23 mouse cellular contexts compared by ENCODE assay signal in genomic region chr6:87796251-87796880, GRCm38 (mm10). TPM values are rescaled to one million over a fixed set of nuclear protein-coding genes. Genes with fewer than 3 reads are reported as not detected.
DNase-seq lines count a peak whose midpoint lies in the region; ATAC-seq lines count a peak whose summit lies in the region.
"Had no signal": no experiment of that assay in that cellular context is flagged by ENCODE, and none has a peak within 500 bp of the region (broad histone marks: within the 10 kb centered on the region; RNA-seq: fewer than 3 reads in every experiment).

No protein-coding gene starts in this region.

- H3K9me3 ChIP-seq in embryonic facial prominence, embryonic 12.5 days = no peaks in the 10 kb centered on the region
- no peaks in the 10 kb centered on the region for H3K9me3 ChIP-seq in embryonic facial prominence, embryonic 10.5 days
- no peaks in the 10 kb centered on the region for H3K9me3 ChIP-seq in liver, embryonic 11.5 days (ENCODE audit: control insufficient read depth, low read length)
- H3K9me3 ChIP-seq in kidney, embryonic 16.5 days (ENCODE audit: low read length) = no peaks in the 10 kb centered on the region
- H3K9me3 ChIP-seq: G1E; heart, embryonic 15.5 days; limb, embryonic 12.5 days had no signal

- no peaks in the 10 kb centered on the region for H3K4me1 ChIP-seq in embryonic facial prominence, embryonic 12.5 days
- H3K4me1 ChIP-seq in embryonic facial prominence, embryonic 10.5 days = 0 out of 2 replicates have a peak, but pooled peaks cover 7% of the 10 kb centered on the region
- H3K4me1 ChIP-seq in liver, embryonic 11.5 days (replicated peaks; ENCODE audit: control insufficient read depth, insufficient read depth, low read length) = peaks cover 33% of the 10 kb centered on the region
- peaks cover 6% of the 10 kb centered on the region; the same call in 1 of the 2 replicates for H3K4me1 ChIP-seq in kidney, embryonic 16.5 days (ENCODE audit: insufficient read depth, low read length)

- 85% methylated on average over 6 of the region's 6 CpGs for WGBS in embryonic facial prominence, embryonic 12.5 days
- WGBS in embryonic facial prominence, embryonic 10.5 days = 90% methylated on average over 6 of the region's 6 CpGs
- WGBS in liver, embryonic 11.5 days = 86% methylated on average over 6 of the region's 6 CpGs
- 91% methylated on average over 6 of the region's 6 CpGs for WGBS in kidney, embryonic 16.5 days

- H3K36me3 ChIP-seq in embryonic facial prominence, embryonic 12.5 days = peaks cover 11% of the 10 kb centered on the region
- H3K36me3 ChIP-seq in embryonic facial prominence, embryonic 10.5 days (replicated peaks) = peaks cover 10% of the 10 kb centered on the region
- H3K36me3 ChIP-seq in liver, embryonic 11.5 days (ENCODE audit: control insufficient read depth, insufficient read depth, low read length) = peaks cover 13% of the 10 kb centered on the region
- H3K36me3 ChIP-seq in kidney, embryonic 16.5 days (ENCODE audit: insufficient read depth, low read length) = peaks cover 8% of the 10 kb centered on the region

- no peak for ATAC-seq in embryonic facial prominence, embryonic 12.5 days (ENCODE audit: insufficient number of reproducible peaks, insufficient read depth, low FRiP score, low TSS enrichment)
- peak; percentile 81 for ATAC-seq in liver, embryonic 11.5 days (replicated peaks; ENCODE audit: low FRiP score)
- peak; percentile 52 for ATAC-seq in megakaryocyte progenitor cell, adult 5-6 weeks (replicated peaks; ENCODE audit: poor library complexity)
- ATAC-seq in kidney, embryonic 16.5 days (ENCODE audit: low FRiP score, low TSS enrichment) = no peak
- ATAC-seq: activated CD4-positive, CD25-positive, alpha-beta regulatory T cell, adult 4 months; CD4-positive, CD25-positive, alpha-beta regulatory T cell, adult 4 months; forebrain, postnatal 0 days had no signal

- peak overlapping the region; percentile 20; the same call in 1 of the 2 replicates for H3K9ac ChIP-seq in embryonic facial prominence, embryonic 12.5 days
- peak overlapping the region; percentile 21; the same call in 1 of the 2 replicates for H3K9ac ChIP-seq in liver, embryonic 11.5 days (ENCODE audit: low read depth, low read length)
- no peak overlapping the region for H3K9ac ChIP-seq in kidney, embryonic 16.5 days (replicated peaks; ENCODE audit: low read length)
- H3K9ac ChIP-seq: forebrain, postnatal 0 days; heart, embryonic 15.5 days; limb, embryonic 12.5 days had no signal

- DNase-seq in embryonic facial prominence, embryonic 10.5 days (ENCODE audit: low spot score) = no peak
- peak; percentile 42 for DNase-seq in c-Kit-negative CD71-positive TER-119-positive erythroid progenitor cells, embryonic 14.5 days (ENCODE audit: low read depth, low spot score)
- no peak for DNase-seq in liver, embryonic 11.5 days (ENCODE audit: low spot score)
- DNase-seq in right cerebral cortex, adult 2 months (ENCODE audit: low spot score in 2 of 2) = no peak
- no peak for DNase-seq in gastrocnemius, postnatal 25 days
- DNase-seq: adrenal gland, postnatal 25 days; cerebellum, adult 8-10 months; forebrain, postnatal 0 days; kidney, adult 9 months; kidney, postnatal 4 days; midbrain, embryonic 14.5 days; thymus, adult 2 months had no signal

- H3K4me2 ChIP-seq in embryonic facial prominence, embryonic 12.5 days (replicated peaks) = no peak overlapping the region
- 0 out of 2 replicates have a peak overlapping the region, but pooled peaks have one; percentile 7 for H3K4me2 ChIP-seq in liver, embryonic 11.5 days
- no peak overlapping the region for H3K4me2 ChIP-seq in kidney, embryonic 16.5 days (replicated peaks; ENCODE audit: low read depth, low read length)
- H3K4me2 ChIP-seq: heart, embryonic 15.5 days; limb, embryonic 12.5 days had no signal

- no peak overlapping the region for H3K27ac ChIP-seq in embryonic facial prominence, embryonic 12.5 days
- H3K27ac ChIP-seq in embryonic facial prominence, embryonic 10.5 days (replicated peaks) = no peak overlapping the region
- peak overlapping the region; percentile 57 for H3K27ac ChIP-seq in liver, embryonic 11.5 days (ENCODE audit: low read depth, low read length)
- H3K27ac ChIP-seq in kidney, embryonic 16.5 days (ENCODE audit: low read length) = no peak overlapping the region
- H3K27ac ChIP-seq: heart, embryonic 15.5 days; limb, embryonic 12.5 days; macrophage had no signal

- H3K27me3 ChIP-seq in embryonic facial prominence, embryonic 12.5 days = no peaks in the 10 kb centered on the region
- no peaks in the 10 kb centered on the region for H3K27me3 ChIP-seq in embryonic facial prominence, embryonic 10.5 days (replicated peaks; ENCODE audit: low read depth, poor library complexity, severe bottlenecking)
- no peaks in the 10 kb centered on the region for H3K27me3 ChIP-seq in liver, embryonic 11.5 days (replicated peaks; ENCODE audit: control insufficient read depth, insufficient read depth, low read length)
- H3K27me3 ChIP-seq in kidney, embryonic 16.5 days (ENCODE audit: insufficient read depth, low read length) = no peaks in the 10 kb centered on the region
- H3K27me3 ChIP-seq: heart, embryonic 15.5 days; limb, embryonic 12.5 days had no signal

- H3K4me3 ChIP-seq in embryonic facial prominence, embryonic 12.5 days = no peak overlapping the region
- no peak overlapping the region for H3K4me3 ChIP-seq in embryonic facial prominence, embryonic 10.5 days
- no peak overlapping the region for H3K4me3 ChIP-seq in liver, embryonic 11.5 days (ENCODE audit: low read depth, low read length)
- H3K4me3 ChIP-seq in kidney, embryonic 16.5 days (ENCODE audit: low read length) = no peak overlapping the region
- H3K4me3 ChIP-seq: heart, embryonic 15.5 days; limb, embryonic 12.5 days; myocyte had no signal

RNA-seq across cellular contexts. Expression of gene Rab43, which starts 15.6 kb away (rescaled TPM):
- 10.8 and 12.0 TPM in 2 replicates for polyA plus RNA-seq in embryonic facial prominence, embryonic 12.5 days (2016; fragmentation: Nextera tagmentation; extraction: Ambion mirVana)
- 4.1 and 5.5 TPM in 2 replicates for polyA plus RNA-seq in embryonic facial prominence, embryonic 10.5 days (2016; fragmentation: Nextera tagmentation; extraction: Ambion mirVana)
- 20.4 and 21.4 TPM in 2 replicates for polyA plus RNA-seq in liver, embryonic 11.5 days (2014; fragmentation: Nextera tagmentation; extraction: Ambion mirVana)
- total RNA-seq in megakaryocyte progenitor cell, adult 5-6 weeks (2015) = 12.7 and 17.9 TPM in 2 replicates
- total RNA-seq in megakaryocyte progenitor cell, adult 5-6 weeks (2017) = 3.5 and 5.1 TPM in 2 replicates
- total RNA-seq in gastrocnemius, postnatal 25 days (2021) = 1 to 10 TPM; 5.3 to 8.3 TPM
- polyA plus RNA-seq in kidney, embryonic 16.5 days (2015; fragmentation: Nextera tagmentation; extraction: Ambion mirVana) = 10.9 and 14.7 TPM in 2 replicates

RNA-seq across cellular contexts. Expression of gene Gp9, which starts 18.5 kb away (rescaled TPM):
- polyA plus RNA-seq in embryonic facial prominence, embryonic 12.5 days (2016; fragmentation: Nextera tagmentation; extraction: Ambion mirVana) = 2.7 and 3.1 TPM in 2 replicates
- polyA plus RNA-seq in embryonic facial prominence, embryonic 10.5 days (2016; fragmentation: Nextera tagmentation; extraction: Ambion mirVana) = 2.6 TPM in 2 replicates
- polyA plus RNA-seq in liver, embryonic 11.5 days (2014; fragmentation: Nextera tagmentation; extraction: Ambion mirVana) = 37.2 and 37.3 TPM in 2 replicates
- 1.9 and 2.2 TPM in 2 replicates for total RNA-seq in megakaryocyte progenitor cell, adult 5-6 weeks (2015)
- total RNA-seq in megakaryocyte progenitor cell, adult 5-6 weeks (2017) = 0.81 and 2.3 TPM in 2 replicates
- total RNA-seq in gastrocnemius, postnatal 25 days (2021) = not detected
- 1.0 and 1.6 TPM in 2 replicates for polyA plus RNA-seq in kidney, embryonic 16.5 days (2015; fragmentation: Nextera tagmentation; extraction: Ambion mirVana)
- total RNA-seq: adrenal gland, postnatal 25 days; gastrocnemius, adult 8-10 months had no signal
- polyA plus RNA-seq: activated CD4-positive, CD25-positive, alpha-beta regulatory T cell, adult 4 months; CD4-positive, CD25-positive, alpha-beta regulatory T cell, adult 4 months; myocyte had no signal

RNA-seq across cellular contexts. Expression of gene Gm45140, which starts 39.2 kb away (rescaled TPM):
- 3.9 and 4.2 TPM in 2 replicates for polyA plus RNA-seq in embryonic facial prominence, embryonic 12.5 days (2016; fragmentation: Nextera tagmentation; extraction: Ambion mirVana)
- 2.8 and 3.2 TPM in 2 replicates for polyA plus RNA-seq in embryonic facial prominence, embryonic 10.5 days (2016; fragmentation: Nextera tagmentation; extraction: Ambion mirVana)
- polyA plus RNA-seq in liver, embryonic 11.5 days (2014; fragmentation: Nextera tagmentation; extraction: Ambion mirVana) = 5.6 and 7.8 TPM in 2 replicates
- 2.2 and 3.7 TPM in 2 replicates for total RNA-seq in megakaryocyte progenitor cell, adult 5-6 weeks (2015)
- total RNA-seq in megakaryocyte progenitor cell, adult 5-6 weeks (2017) = 17.4 and 19.9 TPM in 2 replicates
- under 1 TPM in 1 of 2 experiments, not detected in 1; 0.59 TPM for total RNA-seq in gastrocnemius, postnatal 25 days (2021)
- 2.7 and 5.2 TPM in 2 replicates for polyA plus RNA-seq in kidney, embryonic 16.5 days (2015; fragmentation: Nextera tagmentation; extraction: Ambion mirVana)

RNA-seq across cellular contexts. Expression of gene Isy1, which starts 42.2 kb away (rescaled TPM):
- 55.1 and 60.5 TPM in 2 replicates for polyA plus RNA-seq in embryonic facial prominence, embryonic 12.5 days (2016; fragmentation: Nextera tagmentation; extraction: Ambion mirVana)
- 69.4 and 69.8 TPM in 2 replicates for polyA plus RNA-seq in embryonic facial prominence, embryonic 10.5 days (2016; fragmentation: Nextera tagmentation; extraction: Ambion mirVana)
- 84.8 and 89.0 TPM in 2 replicates for polyA plus RNA-seq in liver, embryonic 11.5 days (2014; fragmentation: Nextera tagmentation; extraction: Ambion mirVana)
- total RNA-seq in megakaryocyte progenitor cell, adult 5-6 weeks (2015) = 27.8 and 32.1 TPM in 2 replicates
- 115 and 136 TPM in 2 replicates for total RNA-seq in megakaryocyte progenitor cell, adult 5-6 weeks (2017)
- 10 to 100 TPM; 17.8 to 20.4 TPM for total RNA-seq in gastrocnemius, postnatal 25 days (2021)
- 41.3 and 49.3 TPM in 2 replicates for polyA plus RNA-seq in kidney, embryonic 16.5 days (2015; fragmentation: Nextera tagmentation; extraction: Ambion mirVana)

RNA-seq across cellular contexts. Expression of gene Cnbp, which starts 54.5 kb away (rescaled TPM):
- 1,060 and 1,087 TPM in 2 replicates for polyA plus RNA-seq in embryonic facial prominence, embryonic 12.5 days (2016; fragmentation: Nextera tagmentation; extraction: Ambion mirVana)
- polyA plus RNA-seq in embryonic facial prominence, embryonic 10.5 days (2016; fragmentation: Nextera tagmentation; extraction: Ambion mirVana) = 1,409 and 1,454 TPM in 2 replicates
- polyA plus RNA-seq in liver, embryonic 11.5 days (2014; fragmentation: Nextera tagmentation; extraction: Ambion mirVana) = 1,371 and 1,468 TPM in 2 replicates
- total RNA-seq in megakaryocyte progenitor cell, adult 5-6 weeks (2015) = 670 and 676 TPM in 2 replicates
- 953 and 1,115 TPM in 2 replicates for total RNA-seq in megakaryocyte progenitor cell, adult 5-6 weeks (2017)
- 100 to 1,000 TPM; 410 to 437 TPM for total RNA-seq in gastrocnemius, postnatal 25 days (2021)
- polyA plus RNA-seq in kidney, embryonic 16.5 days (2015; fragmentation: Nextera tagmentation; extraction: Ambion mirVana) = 1,037 and 1,064 TPM in 2 replicates

Comparison
In these comparisons a context has a peak if more than half of its experiments do, and no peak if none do; other contexts are left out.
1. ATAC-seq: peak in liver, embryonic 11.5 days (single experiment) and megakaryocyte progenitor cell, adult 5-6 weeks (single experiment); none in embryonic facial prominence, embryonic 12.5 days (single experiment) and kidney, embryonic 16.5 days (single experiment).